Mouse (Mus musculus): ENCODE data around the gene Btbd11. TPM values are rescaled to one million over a fixed set of nuclear protein-coding genes. Genes with fewer than 3 reads are reported as not detected.

Btbd11 gene
- total RNA-seq, 2 experiments from 2014 or later: 0.40 to 0.67 TPM

DNA sequence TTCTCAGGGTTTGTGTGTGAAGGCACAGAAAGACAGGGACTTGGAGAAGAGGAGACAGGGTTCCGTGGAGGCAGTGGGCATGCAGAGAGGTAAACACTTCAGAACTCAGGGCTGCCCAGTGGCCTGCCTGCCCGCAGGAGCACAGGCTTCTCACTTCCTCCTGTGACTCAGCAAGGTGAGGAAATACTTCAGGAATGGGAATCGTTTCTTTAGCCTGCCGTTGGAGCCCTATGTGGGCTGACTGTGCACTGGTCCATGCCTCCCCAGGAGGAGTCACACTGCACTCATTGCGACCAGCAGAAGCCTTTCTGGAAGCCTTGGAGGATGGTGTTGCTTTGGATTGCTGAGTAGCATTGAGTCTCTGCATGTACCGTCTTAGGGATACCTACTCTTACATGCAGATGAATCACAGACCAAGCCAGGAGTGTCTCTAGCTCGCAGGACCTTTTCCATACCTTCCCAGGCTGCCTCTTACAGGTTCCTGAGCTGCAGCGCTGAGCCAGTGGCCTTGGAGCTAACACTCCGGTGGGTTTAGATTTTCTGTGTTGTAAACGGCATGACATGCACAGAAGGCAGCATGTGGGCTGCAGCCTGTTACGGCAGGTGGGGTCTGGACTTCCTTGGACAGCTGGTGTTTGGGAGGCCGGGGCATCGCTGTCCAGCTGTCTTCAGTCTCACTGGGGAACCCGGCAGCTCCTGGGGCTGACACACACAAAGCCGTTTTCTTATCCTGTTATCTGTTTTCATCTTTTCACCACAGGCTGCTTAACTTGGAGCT lies 34.4 kb downstream of the Btbd11 start:
- peak; percentile 33; the same call in 1 of the 2 replicates for ATAC-seq (ENCODE audit: poor library complexity, severe bottlenecking)

DNA sequence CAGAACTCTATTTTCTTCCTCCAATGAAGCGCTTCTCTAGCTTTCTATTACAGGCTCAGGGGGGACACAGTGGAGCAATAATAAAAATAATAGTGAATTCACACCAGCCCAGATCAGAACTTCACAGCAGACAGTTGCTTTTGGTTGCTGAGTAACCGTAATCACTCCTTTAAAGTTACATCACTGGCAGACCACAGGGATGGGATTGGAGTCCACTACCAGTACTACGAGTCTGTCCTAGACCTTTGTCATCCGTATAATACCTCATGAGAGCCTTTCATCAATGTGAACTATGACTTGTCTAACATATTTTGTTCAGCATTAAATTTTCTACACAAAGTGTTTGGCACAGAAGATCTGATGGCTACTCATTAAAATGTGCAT lies 35.0 kb downstream of the Btbd11 start:
- no peak for ATAC-seq (ENCODE audit: poor library complexity, severe bottlenecking)

DNA sequence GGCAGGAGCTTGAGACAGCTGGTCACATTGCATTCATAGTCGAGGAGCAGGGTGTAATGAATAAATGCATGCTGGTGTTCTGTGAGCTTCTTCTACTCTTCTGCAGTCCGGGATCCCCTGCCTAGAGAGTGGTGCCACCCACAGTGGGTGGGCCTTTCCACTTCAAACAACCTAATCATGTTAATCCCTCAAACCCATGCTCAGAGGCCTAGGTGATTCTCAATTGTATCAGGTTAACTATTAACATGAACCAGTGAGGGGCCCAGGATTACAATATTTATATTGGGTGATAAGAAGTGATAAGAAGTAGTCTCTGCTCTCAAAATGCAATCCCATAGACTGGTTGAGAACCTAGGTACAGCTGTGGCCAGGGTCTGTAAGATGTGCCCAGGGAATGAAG lies 39.1 kb downstream of the Btbd11 start:
- ATAC-seq (ENCODE audit: poor library complexity, severe bottlenecking): no peak

DNA sequence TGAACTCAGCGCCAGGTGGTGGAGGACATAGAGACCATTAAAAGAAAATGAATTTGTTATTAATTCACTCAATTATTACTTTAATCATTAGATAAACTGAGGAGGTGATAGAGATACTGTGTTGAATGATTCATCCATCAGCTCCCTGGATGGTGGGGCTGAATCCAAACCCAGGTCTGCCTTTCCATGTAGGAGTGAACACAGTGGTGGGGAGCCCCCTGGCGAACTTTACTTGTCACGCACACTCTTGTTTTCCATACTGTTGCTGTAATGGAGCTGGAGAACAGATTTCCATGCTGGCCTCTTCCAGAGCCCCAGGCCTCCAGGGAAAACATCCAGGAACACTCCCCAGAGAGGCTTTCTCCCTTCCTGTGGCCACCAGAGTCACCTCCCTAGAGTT lies 50.6 kb downstream of the Btbd11 start:
- ATAC-seq (ENCODE audit: poor library complexity, severe bottlenecking): no peak

DNA sequence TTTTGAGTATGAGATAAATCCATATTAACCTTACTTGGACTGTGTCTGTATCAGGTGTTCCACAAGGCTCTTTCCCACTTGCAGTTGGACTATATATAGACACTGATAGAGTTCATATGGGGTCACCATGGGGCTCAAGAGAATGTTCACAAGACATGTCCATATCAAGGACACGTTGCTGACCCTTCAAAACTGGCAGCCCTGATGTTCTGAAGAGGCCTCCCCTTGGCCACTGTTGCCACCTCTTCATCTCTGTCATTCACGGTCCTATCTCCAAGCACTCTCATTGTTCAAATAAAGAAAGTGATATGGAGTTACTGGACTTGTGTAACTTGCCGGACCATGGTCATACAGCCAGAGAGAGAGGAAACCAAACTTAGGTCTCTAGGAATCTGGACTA lies 56.8 kb downstream of the Btbd11 start:
- ATAC-seq (ENCODE audit: poor library complexity, severe bottlenecking): no peak

DNA sequence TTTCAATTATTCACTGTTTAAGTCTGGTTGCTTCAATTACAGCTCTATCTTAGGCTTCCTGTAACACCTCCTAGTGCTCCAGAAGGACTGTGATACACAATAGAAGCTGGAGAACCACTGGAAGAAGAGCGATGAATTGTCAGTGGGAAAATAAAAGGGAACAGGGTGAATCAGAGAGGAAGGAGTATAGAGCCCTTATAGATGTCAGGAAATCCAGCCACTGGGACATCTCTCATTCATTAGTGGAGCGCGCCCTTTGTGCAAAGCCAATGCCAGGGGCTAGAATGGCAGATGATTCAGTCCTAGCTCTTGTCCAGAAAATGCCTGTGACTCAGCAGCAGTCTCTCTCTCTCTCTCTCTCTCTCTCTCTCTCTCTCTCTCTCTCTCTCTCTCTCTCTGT lies 59.3 kb downstream of the Btbd11 start:
- ATAC-seq (ENCODE audit: poor library complexity, severe bottlenecking): no peak

DNA sequence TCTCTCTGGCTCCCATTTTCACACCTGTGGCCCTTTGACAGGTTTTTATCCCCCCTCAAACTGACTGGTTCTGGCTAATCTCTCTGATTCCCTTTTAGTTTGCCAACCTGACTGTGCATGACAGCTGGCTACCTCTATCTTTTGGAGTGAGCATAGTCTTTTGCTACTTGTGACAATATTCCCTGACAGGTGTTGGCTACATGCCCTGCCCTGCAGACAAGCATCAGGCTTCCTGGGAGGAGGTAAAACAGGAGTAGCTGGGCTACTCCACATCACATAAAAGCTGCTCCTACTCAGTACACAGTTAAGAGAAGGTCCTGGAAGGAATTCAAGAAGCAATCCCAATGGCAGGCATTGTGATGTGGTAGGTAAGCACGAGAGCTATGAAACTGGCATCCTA lies 60.1 kb downstream of the Btbd11 start:
- no peak for ATAC-seq (ENCODE audit: poor library complexity, severe bottlenecking)

DNA sequence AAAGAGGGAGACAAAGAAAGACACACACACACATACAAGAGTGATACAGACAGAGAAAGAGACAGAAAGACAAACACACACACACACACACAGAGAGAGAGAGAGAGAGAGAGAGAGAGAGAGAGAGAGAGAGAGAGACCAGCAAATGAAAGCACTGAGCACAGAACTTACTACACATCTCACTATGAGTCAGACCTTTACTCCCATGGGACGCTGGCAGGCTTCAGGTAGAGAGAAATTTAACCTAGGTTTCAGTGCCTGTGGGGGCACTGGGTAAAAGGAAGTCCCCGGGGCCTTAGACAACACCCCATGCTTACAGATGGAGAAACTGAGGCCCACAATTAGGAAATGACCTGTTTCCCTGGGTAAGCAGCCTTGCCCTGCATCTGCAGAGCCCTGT lies 61.3 kb downstream of the Btbd11 start:
- no peak for ATAC-seq (ENCODE audit: poor library complexity, severe bottlenecking)

DNA sequence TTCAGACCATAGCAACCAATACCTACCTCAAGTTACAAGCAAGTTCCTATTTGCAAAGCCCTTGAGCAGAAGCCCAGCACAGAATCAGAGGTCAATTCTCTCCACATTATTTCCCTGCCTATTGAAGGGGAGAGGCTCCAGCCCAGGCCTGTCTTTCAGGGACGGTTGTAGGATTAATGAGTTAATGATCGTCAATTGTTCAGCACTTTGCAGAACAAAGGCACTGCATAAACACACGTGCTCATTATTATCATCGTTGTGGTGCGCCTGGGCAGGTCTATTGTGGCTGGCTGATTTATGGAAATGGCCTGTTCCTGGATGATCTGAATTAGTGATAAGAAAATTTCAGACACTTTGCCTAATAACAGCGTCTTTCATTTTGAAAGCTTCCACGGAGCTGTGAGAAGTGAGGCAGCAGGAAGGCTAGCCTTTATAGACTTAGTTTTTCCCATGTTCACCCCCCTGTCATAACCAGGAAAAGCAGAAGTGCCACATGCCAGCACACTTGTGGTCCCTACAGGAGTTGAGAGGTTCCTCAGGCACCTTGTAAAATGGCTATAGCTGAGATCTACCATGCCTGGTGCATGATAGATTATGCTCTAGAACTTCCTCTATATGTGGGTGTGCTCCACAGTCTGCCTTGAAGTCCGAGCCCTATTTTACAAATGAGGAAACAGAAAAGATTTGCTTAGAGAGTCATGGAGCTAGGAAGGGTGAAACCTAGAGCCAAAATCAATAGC lies 65.2 kb downstream of the Btbd11 start:
- peak; percentile 52 for ATAC-seq (ENCODE audit: poor library complexity, severe bottlenecking)

DNA sequence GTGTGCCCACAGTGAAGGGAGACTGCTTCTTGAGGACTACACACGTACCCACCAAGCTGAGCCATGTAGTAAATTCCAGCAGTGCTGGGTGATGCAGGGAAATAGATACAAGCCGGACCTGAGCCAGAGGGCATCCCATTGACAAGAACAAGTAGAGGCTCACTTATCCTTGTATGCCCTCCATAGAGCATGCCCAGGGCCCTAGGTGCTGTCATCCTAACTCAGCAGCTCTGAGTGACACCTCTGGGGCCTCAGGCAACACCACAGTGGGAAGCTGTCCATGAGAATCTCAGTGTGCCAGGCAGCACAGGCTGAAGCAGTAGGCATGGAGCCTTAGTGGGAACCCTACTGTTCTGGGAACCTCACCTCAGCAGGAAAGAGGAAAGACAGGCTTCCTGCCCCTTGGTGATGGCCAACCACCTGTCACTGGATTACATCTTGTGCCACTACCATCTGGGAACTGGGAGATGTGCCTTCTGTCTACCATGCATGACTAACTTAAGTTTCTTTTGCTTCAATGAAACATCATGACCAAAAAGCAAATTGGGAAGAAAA lies 66.7 kb downstream of the Btbd11 start:
- no peak for ATAC-seq (ENCODE audit: poor library complexity, severe bottlenecking)

DNA sequence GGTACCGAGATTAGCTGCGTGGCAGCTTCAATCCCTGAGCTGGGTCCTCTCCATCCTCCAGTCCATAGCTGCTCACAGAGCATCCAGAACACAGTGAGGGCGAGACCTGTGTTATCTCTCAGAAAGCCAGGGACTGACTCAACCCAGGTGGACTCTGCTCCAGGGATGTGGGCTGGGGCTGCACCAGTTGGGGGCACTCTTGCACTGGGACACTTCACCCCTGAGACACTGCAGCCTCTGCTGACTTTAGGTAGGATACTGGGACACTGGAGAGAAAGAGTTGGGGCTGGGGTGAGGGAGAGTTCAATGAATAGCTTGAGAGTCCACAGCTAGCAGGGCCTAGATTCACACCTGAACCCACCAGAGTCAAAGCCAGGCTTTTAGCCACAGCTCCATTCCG lies 69.4 kb downstream of the Btbd11 start:
- ATAC-seq (ENCODE audit: poor library complexity, severe bottlenecking): no peak

DNA sequence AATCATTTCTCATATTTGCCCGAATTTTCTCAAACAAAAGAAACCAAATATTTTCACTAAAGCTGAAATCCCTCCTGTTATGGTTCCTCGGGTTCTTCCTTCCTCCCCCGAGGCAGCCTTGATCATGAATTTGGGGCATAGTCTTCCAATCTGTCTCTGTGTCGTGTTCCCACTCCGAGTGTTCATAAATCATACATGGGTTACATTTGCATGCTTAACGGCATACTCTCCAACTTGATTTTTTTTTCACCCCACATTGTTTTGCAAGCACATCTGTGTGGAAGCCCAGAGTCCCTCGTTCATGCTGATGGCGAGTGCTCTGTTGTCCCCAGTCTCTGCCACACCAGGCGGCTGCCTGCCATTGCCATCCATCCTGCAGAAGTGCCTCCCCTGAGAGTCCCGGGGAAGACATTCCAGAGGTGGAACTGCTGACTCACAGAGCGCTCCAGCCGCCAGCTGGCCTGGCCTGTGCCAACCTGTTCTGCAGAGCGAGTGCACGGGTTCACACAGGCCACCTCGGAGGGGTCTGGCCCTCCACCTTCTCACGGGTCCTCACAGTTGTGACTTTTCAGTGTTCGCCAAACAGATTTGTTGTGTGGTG lies 72.2 kb downstream of the Btbd11 start:
- ATAC-seq (ENCODE audit: poor library complexity, severe bottlenecking): no peak

DNA sequence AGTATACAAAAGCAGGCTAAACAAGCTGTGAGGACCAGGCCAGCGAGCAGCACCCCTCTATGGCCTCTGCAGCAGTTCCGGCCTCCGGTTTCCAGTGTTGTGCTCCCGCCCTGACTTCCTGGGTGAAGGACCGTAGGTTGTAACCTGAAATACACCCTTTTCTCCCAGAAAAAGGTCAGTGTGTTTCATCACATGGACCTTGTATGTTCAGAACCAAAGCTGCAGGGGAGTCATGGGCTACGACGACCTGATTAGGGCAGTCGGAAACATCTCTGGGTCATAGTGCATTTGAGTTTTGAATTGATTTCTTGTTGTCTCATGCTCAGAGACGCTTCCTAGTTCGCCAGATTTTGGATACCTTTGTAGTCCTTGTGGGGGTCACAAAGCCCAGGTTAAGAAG lies 74.1 kb downstream of the Btbd11 start:
- ATAC-seq (ENCODE audit: poor library complexity, severe bottlenecking): no peak

DNA sequence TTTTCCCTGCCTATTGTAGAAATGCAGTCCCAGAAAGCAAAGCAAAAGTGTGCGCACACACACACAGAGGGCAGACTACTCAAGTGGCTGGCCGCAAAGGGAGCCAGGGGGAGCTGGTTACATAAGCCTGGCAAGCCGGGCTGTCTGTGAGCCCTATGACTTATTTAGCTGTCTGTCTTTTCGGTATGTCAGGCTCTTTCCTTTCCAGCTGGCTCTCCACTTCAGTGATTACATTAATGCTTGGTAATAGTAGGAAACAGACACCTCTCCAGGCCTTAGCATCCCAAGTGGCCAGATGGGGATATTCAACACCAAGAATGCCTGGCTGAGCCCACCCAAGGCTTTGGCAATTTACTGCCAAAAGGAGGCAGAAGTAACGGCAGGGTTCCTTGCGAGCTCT lies 77.5 kb downstream of the Btbd11 start:
- no peak for ATAC-seq (ENCODE audit: poor library complexity, severe bottlenecking)

DNA sequence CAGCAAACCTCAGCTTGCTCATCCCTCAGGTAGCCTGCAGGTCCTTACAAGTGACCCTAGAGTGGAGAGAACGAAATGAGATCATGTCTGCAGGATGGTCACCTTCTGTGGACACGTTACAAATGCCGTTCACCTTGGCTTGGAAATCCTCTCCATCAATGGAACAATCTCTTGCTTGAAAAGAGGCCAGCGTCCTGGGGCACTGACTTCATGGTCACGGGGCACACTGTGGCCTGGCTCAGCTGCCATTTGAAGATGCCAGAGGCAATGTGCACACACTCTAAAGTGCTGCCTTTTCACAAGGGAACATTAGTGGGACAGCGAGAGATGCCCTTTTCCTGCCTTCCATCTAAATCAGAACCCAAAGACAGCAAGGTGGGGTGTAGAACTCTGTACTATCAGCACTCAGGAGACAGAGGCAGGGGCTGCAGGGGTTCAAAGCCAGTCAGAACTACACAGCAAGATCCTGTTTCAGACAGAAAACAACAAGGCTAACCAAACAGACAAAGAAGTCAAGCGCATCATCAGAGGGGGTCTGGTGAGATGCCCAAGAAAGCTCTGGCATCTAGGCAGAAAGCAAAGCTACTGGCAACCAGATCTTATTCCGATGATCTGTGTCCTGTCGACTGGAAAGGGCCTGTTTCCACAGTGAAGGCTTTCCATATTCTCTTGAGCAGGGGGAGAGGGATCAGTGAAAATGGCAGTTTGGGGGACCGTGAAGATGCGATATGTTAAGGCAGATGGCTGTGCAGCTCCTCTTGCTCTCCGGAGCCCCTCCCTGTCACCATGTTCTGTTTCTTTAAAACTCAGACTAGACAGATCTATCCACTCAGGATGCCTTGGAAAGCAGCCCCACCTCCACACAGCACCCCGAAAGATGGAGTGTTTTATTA lies 79.1 kb downstream of the Btbd11 start:
- no peak for ATAC-seq (ENCODE audit: poor library complexity, severe bottlenecking)

DNA sequence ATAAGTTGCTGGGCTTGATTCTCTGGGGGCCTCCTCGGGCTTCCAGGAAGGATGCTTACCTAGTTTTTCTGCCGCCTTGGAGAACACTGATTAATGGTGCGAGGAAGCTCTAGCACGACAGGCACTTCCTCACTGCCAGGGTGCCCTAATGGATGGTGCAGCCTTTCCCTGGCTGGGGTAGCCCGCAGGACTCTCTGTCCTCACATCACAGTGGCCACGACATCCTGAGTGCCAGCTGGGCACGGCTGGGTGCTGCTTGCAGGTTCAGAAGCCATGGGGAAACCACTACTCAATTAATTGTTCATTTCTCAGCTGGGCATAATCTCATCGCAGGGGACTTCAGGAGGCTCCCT lies 79.8 kb downstream of the Btbd11 start:
- no peak for ATAC-seq (ENCODE audit: poor library complexity, severe bottlenecking)

DNA sequence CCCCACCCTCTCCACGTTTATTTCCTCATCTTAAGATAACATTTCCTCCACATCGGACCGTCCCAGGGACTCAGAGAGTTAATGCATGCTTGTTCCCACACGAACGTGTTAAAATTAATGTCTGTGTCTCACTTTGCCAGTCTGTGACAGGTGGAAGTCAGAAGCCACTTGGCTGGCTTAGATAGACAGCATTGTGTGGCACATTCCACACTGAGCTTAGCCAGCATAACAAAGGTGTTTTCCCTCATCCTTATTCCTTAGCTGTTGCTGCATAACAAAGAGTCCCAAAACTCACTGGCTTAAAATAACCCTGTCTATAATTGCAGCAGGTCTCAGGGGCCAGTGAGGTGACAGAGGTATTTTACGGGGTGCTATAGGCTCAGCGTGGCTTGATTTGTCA lies 80.8 kb downstream of the Btbd11 start:
- no peak for ATAC-seq (ENCODE audit: poor library complexity, severe bottlenecking)

DNA sequence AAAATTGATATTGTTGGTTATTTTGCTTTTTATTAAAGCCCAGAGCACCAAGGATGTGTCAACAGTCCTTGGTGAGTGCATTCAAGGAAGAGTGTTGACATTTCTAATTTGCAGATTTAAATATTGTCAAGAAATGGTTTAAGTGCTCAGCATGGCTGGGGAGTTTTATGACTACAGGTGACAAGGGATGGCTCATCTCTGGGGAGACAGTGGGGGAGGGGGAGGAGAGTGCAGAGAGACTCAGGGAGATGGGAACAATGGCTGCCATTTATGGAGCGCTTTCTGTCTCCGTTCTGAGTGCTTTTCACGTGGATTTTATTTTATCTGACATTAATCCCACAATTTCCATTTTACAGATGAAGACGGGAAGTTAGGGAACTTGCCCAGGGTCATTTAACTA lies 81.9 kb downstream of the Btbd11 start:
- ATAC-seq (ENCODE audit: poor library complexity, severe bottlenecking): no peak

DNA sequence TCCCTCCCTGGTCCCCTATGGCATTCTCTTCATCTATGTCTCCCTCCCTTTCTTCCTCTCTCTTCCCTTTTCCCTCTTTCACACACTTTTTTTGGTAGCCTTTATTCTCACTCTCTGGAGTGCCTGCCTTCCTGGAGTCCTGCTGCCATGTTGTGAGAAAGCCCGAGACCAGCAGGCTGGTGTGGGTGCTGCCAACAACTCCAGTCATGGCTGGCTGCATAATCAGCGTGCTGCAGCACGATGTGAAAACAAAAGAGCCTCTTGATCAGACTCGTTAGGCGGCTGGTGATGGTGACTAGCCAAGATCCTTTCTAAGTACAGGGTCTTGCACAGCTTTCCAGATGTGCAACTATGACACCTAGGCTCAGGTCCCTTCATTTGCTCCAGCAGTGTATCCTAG lies 82.7 kb downstream of the Btbd11 start:
- ATAC-seq (ENCODE audit: poor library complexity, severe bottlenecking): no peak

DNA sequence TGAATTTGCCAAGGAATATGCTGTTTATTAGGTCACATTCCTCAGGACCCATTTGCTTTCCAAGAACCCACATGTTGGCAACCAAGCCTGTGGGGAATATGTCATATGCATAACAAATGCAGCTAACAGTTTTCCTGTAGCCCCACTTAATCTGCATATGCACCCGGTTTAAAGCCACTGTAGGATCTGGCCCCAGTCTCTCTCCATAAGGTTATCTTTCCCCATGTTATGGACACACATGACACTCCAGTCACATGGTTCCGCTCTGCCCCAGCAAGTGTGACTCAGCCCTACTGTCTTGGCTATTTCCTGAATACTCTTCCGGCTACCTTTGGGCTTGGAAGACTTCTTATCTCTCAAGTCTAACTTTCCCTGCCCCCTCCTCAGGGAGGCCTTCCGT lies 86.7 kb downstream of the Btbd11 start:
- ATAC-seq (ENCODE audit: poor library complexity, severe bottlenecking): no peak

DNA sequence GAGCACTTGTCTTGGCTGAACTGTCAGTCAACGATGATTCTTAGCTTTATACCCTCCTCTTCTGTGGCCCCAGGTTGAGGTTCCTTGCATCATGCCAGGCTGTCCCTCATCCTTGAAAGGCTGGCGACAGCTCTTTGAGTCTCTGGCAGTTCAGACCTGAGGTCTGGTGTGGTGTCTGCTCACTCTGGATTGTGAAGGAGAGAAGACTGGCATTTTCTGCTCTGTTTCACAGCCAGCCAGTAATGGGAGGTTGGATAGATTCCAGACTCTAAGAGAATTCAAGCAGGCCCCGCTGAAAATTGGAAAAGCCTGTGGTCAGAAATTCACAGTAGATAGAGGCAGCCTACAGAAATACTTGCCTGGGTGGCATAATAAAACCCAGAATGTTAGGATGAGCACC lies 87.3 kb downstream of the Btbd11 start:
- no peak for ATAC-seq (ENCODE audit: poor library complexity, severe bottlenecking)
